Mouse (Mus musculus) WW6 (cell line): Measurements from ENCODE around the gene Npr2.

ENCODE experiments used
- DNase-seq: peaks from one replicate; pipeline ENCODE4 v3.0.0-alpha.2; 2013; ENCODE audit warnings: low read depth, low spot score

Npr2 gene

GRCm38 (mm10) chr4:43629106-43629817 lies 2.5 kb upstream of the Npr2 start:
- no peak for DNase-seq

- peak; percentile 52 for DNase-seq
Observed at GRCm38 (mm10) chr4:43630030-43630581, 1.6 kb upstream of the Npr2 start.

GRCm38 (mm10) chr4:43630671-43631045 lies 1.1 kb upstream of the Npr2 start:
- no peak for DNase-seq

- DNase-seq: no peak
Observed at GRCm38 (mm10) chr4:43631956-43632920, 503 bp downstream of the Npr2 start.

GRCm38 (mm10) chr4:43633296-43633695 lies 1.6 kb downstream of the Npr2 start:
- no peak for DNase-seq

- no peak for DNase-seq
Observed at GRCm38 (mm10) chr4:43633736-43634135, 2.0 kb downstream of the Npr2 start.

GRCm38 (mm10) chr4:43634621-43635374 lies 3.1 kb downstream of the Npr2 start:
- no peak for DNase-seq

- no peak for DNase-seq
Observed at GRCm38 (mm10) chr4:43636751-43637150, 5.0 kb downstream of the Npr2 start.

- DNase-seq: no peak
Observed at GRCm38 (mm10) chr4:43640076-43640475, 8.3 kb downstream of the Npr2 start.

- DNase-seq: no peak
Observed at GRCm38 (mm10) chr4:43640491-43640890, 8.8 kb downstream of the Npr2 start.

GRCm38 (mm10) chr4:43649783-43650182 lies 18.0 kb downstream of the Npr2 start:
- no peak for DNase-seq

- DNase-seq: no peak
Observed at GRCm38 (mm10) chr4:43652726-43653125, 21.0 kb downstream of the Npr2 start.

GRCm38 (mm10) chr4:43653161-43654015 lies 21.7 kb downstream of the Npr2 start, which contains the start of gene Spag8:
TSS of gene Spag8 (minus strand) at chr4:43653594.
- DNase-seq: no peak

GRCm38 (mm10) chr4:43655656-43656338 lies 24.1 kb downstream of the Npr2 start:
- DNase-seq: no peak

GRCm38 (mm10) chr4:43656339-43657109 lies 24.8 kb downstream of the Npr2 start, which contains the start of gene Hint2:
TSS of gene Hint2 (minus strand) at chr4:43656466.
- DNase-seq: peak; percentile 95

GRCm38 (mm10) chr4:43657146-43657545 lies 25.4 kb downstream of the Npr2 start:
- DNase-seq: no peak

- DNase-seq: no peak
Observed at GRCm38 (mm10) chr4:43666412-43666811, 34.7 kb downstream of the Npr2 start.

GRCm38 (mm10) chr4:43668782-43669427 lies 37.2 kb downstream of the Npr2 start, which contains the start of the genes Tmem8b and Fam221b:
TSS of gene Tmem8b (plus strand) at chr4:43668971.
TSS of gene Fam221b (minus strand) at chr4:43669145.
- peak; percentile 62 for DNase-seq

- DNase-seq: no peak
Observed at GRCm38 (mm10) chr4:43669428-43669794, 37.7 kb downstream of the Npr2 start.
